In the genomic region with DNA sequence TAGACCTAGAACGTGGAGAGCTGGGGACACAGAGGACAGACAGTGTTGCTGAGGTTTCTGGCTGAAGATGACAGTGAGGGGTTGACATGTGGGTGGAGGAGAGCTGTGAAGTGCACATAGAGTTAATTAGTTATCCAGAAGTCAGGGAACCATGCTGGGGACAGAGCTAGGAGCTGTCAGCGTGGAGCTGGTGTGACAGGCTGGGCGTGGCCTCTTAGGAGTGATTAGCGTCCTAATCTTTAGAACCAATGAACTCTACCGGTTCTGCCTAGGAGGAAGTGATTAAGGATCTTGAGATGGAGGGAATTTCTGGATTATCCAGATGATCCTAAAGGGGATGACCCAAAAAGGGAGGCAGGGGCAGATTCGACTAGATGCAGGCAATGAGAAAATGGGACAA, we compare ENCODE assay signal across 14 mouse cellular contexts. TPM values are rescaled to one million over a fixed set of nuclear protein-coding genes. Genes with fewer than 3 reads are reported as not detected.
DNase-seq lines count a peak whose midpoint lies in the region; ATAC-seq and TF ChIP-seq lines count a peak whose summit lies in the region.
"Had no signal": no experiment of that assay in that cellular context is flagged by ENCODE, and none has a peak within 500 bp of the region (broad histone marks: within the 10 kb centered on the region; RNA-seq: fewer than 3 reads in every experiment).

No protein-coding gene starts in this region.

- peak overlapping the region; percentile 12; the same call in 1 of the 2 replicates for H3K4me2 ChIP-seq in heart, embryonic 12.5 days
- H3K4me2 ChIP-seq in lung, embryonic 14.5 days, result no peak overlapping the region
- H3K4me2 ChIP-seq in hindbrain, embryonic 11.5 days (replicated peaks; ENCODE audit: low read depth, low read length), result no peak overlapping the region
- H3K4me2 ChIP-seq: limb, embryonic 13.5 days had no signal

- WGBS in heart, embryonic 12.5 days, result 30% methylated on average over 6 of the region's 6 CpGs
- 47% methylated on average over 6 of the region's 6 CpGs for WGBS in lung, embryonic 14.5 days
- WGBS in lung, adult 2 months, result 49% methylated on average over 6 of the region's 6 CpGs
- WGBS in limb, embryonic 10.5 days, result 63% methylated on average over 6 of the region's 6 CpGs
- WGBS in hindbrain, embryonic 11.5 days, result 58% methylated on average over 6 of the region's 6 CpGs

- ATAC-seq in heart, embryonic 12.5 days (ENCODE audit: insufficient number of reproducible peaks, low FRiP score), result no peak
- ATAC-seq in lung, embryonic 14.5 days (ENCODE audit: insufficient read depth), result 0 out of 2 replicates have a peak, but pooled peaks have one; percentile 19
- no peak for ATAC-seq in hindbrain, embryonic 11.5 days (ENCODE audit: low FRiP score)

- DNase-seq in heart, postnatal 14 days, result no peak
- DNase-seq in lung, embryonic 14.5 days, result no peak
- DNase-seq in lung, adult 2 months, result no peak
- no peak for DNase-seq in limb, embryonic 10.5 days (ENCODE audit: low spot score)
- peak; percentile 11 for DNase-seq in retina, adult 2 months (ENCODE audit: low read depth, low spot score)
- no peak for DNase-seq in hindbrain, embryonic 11.5 days (ENCODE audit: low spot score)
- DNase-seq in adrenal gland, adult 8-10 months, result no peak
- DNase-seq: cerebellum, adult 2 months; kidney, adult 2 months; right cerebral cortex, postnatal 4 days had no signal

- no peaks in the 10 kb centered on the region for H3K27me3 ChIP-seq in heart, embryonic 12.5 days (replicated peaks)
- no peaks in the 10 kb centered on the region for H3K27me3 ChIP-seq in lung, embryonic 14.5 days (ENCODE audit: insufficient read depth, low read length)
- H3K27me3 ChIP-seq in limb, embryonic 10.5 days (ENCODE audit: low read depth, poor library complexity, severe bottlenecking), result no peaks in the 10 kb centered on the region
- no peaks in the 10 kb centered on the region for H3K27me3 ChIP-seq in hindbrain, embryonic 11.5 days (ENCODE audit: control insufficient read depth, insufficient read depth, low read length)
- H3K27me3 ChIP-seq: limb, embryonic 13.5 days had no signal

- no peak for TF ChIP-seq POLR2A in lung, adult 2 months (IDR thresholded peaks at IDR 0.05; ENCODE audit: borderline replicate concordance, extremely low read depth, low read depth, low read length)

- no peak overlapping the region for H3K4me3 ChIP-seq in heart, embryonic 12.5 days
- H3K4me3 ChIP-seq in lung, embryonic 14.5 days (ENCODE audit: low read depth, low read length), result no peak overlapping the region
- H3K4me3 ChIP-seq in lung, adult 2 months (replicated peaks; ENCODE audit: extremely low read depth, low read depth, low read length), result no peak overlapping the region
- H3K4me3 ChIP-seq in limb, embryonic 10.5 days, result no peak overlapping the region
- H3K4me3 ChIP-seq in hindbrain, embryonic 11.5 days (ENCODE audit: low read depth, low read length), result no peak overlapping the region
- H3K4me3 ChIP-seq: hindbrain, embryonic 10.5 days; limb, embryonic 13.5 days had no signal

- intact Hi-C loops in heart, postnatal 14 days (cut with DNase I), result no loop called here

- no peak for TF ChIP-seq CTCF in lung, embryonic 14.5 days (IDR thresholded peaks at IDR 0.05; ENCODE audit: low read depth)
- no peak for TF ChIP-seq CTCF in lung, adult 2 months (IDR thresholded peaks at IDR 0.05; ENCODE audit: insufficient read depth, low read length)

- no peak overlapping the region for H3K9ac ChIP-seq in heart, embryonic 12.5 days
- no peak overlapping the region for H3K9ac ChIP-seq in lung, embryonic 14.5 days
- H3K9ac ChIP-seq in hindbrain, embryonic 11.5 days (ENCODE audit: low read depth, low read length), result no peak overlapping the region
- H3K9ac ChIP-seq: limb, embryonic 13.5 days had no signal

- H3K4me1 ChIP-seq in heart, embryonic 12.5 days (replicated peaks), result peaks cover 22% of the 10 kb centered on the region
- no peaks in the 10 kb centered on the region for H3K4me1 ChIP-seq in lung, embryonic 14.5 days (ENCODE audit: insufficient read depth)
- H3K4me1 ChIP-seq in lung, adult 2 months (ENCODE audit: control insufficient read depth, insufficient read depth, low read length), result no peaks in the 10 kb centered on the region
- peaks cover 14% of the 10 kb centered on the region for H3K4me1 ChIP-seq in limb, embryonic 10.5 days
- no peaks in the 10 kb centered on the region for H3K4me1 ChIP-seq in hindbrain, embryonic 11.5 days (replicated peaks; ENCODE audit: control insufficient read depth, insufficient read depth, low read length)

- peaks cover 3% of the 10 kb centered on the region; the same call in 1 of the 2 replicates for H3K9me3 ChIP-seq in heart, embryonic 12.5 days (replicated peaks)
- H3K9me3 ChIP-seq in lung, embryonic 14.5 days (ENCODE audit: low read depth, low read length), result no peaks in the 10 kb centered on the region
- no peaks in the 10 kb centered on the region for H3K9me3 ChIP-seq in limb, embryonic 10.5 days (replicated peaks)
- no peaks in the 10 kb centered on the region for H3K9me3 ChIP-seq in hindbrain, embryonic 11.5 days (ENCODE audit: control insufficient read depth, low read length)
- H3K9me3 ChIP-seq: G1E had no signal

- H3K36me3 ChIP-seq in heart, embryonic 12.5 days, result no peaks in the 10 kb centered on the region
- no peaks in the 10 kb centered on the region for H3K36me3 ChIP-seq in lung, embryonic 14.5 days (ENCODE audit: insufficient read depth)
- H3K36me3 ChIP-seq in limb, embryonic 10.5 days, result no peaks in the 10 kb centered on the region
- H3K36me3 ChIP-seq in hindbrain, embryonic 11.5 days (ENCODE audit: control insufficient read depth, insufficient read depth, low read length), result no peaks in the 10 kb centered on the region
- H3K36me3 ChIP-seq: G1E; hindbrain, embryonic 10.5 days; limb, embryonic 13.5 days had no signal

- H3K27ac ChIP-seq in heart, embryonic 12.5 days (ENCODE audit: poor library complexity, severe bottlenecking), result no peak overlapping the region
- H3K27ac ChIP-seq in lung, embryonic 14.5 days (ENCODE audit: low read depth), result no peak overlapping the region
- peak overlapping the region; percentile 38; the same call in 1 of the 2 replicates for H3K27ac ChIP-seq in limb, embryonic 10.5 days
- no peak overlapping the region for H3K27ac ChIP-seq in hindbrain, embryonic 11.5 days (ENCODE audit: low read depth, low read length)
- H3K27ac ChIP-seq: hindbrain, embryonic 10.5 days; limb, embryonic 13.5 days had no signal

RNA-seq across cellular contexts. Expression of a gene that starts 42.4 kb away (rescaled TPM):
- 3.5 and 3.6 TPM in 2 replicates for polyA plus RNA-seq in heart, embryonic 12.5 days (2016; fragmentation: Nextera tagmentation; extraction: Ambion mirVana)
- total RNA-seq in heart, postnatal 14 days (2021), result 1 to 10 TPM; 2.0 to 2.7 TPM
- 15.6 and 15.8 TPM in 2 replicates for polyA plus RNA-seq in lung, embryonic 14.5 days (2014; fragmentation: Nextera tagmentation; extraction: Ambion mirVana)
- 7.5 and 9.9 TPM in 2 replicates for polyA plus RNA-seq in lung, adult 2 months (2012; rRNA removed)
- polyA plus RNA-seq in limb, embryonic 10.5 days (2016; fragmentation: Nextera tagmentation; extraction: Ambion mirVana), result 2.9 and 6.2 TPM in 2 replicates
- polyA plus RNA-seq in hindbrain, embryonic 11.5 days (2014; fragmentation: Nextera tagmentation; extraction: Ambion mirVana), result 6.9 and 9.7 TPM in 2 replicates
- 10 to 100 TPM in 1 of 4 experiments, 1 to 10 TPM in 3; 4.5 to 14.4 (median 7.6) TPM for total RNA-seq in adrenal gland, adult 8-10 months (2022)
- total RNA-seq: G1E had no signal
- polyA plus RNA-seq: G1E had no signal
